Mouse (Mus musculus): ENCODE results near the gene Rnf225. TPM values are rescaled to one million over a fixed set of nuclear protein-coding genes. Genes with fewer than 3 reads are reported as not detected.

The Rnf225 gene
- polyA plus RNA-seq, 1 experiment: 0.47 TPM

- Histone ChIP-seq H3K27ac (ENCODE audit: control insufficient read depth, insufficient read depth, low read depth, low read length, poor library complexity) (no peak overlapping the region), H3K4me1 (ENCODE audit: control insufficient read depth, insufficient read depth, low read length) (no peaks in the 10 kb centered on the region), H3K4me3 (replicated peaks; ENCODE audit: control insufficient read depth, low read depth, low read length) (no peak overlapping the region)
- TF ChIP-seq CTCF (IDR thresholded peaks at IDR 0.05; ENCODE audit: control insufficient read depth, insufficient read depth, low read length) (no peak), POLR2A (IDR thresholded peaks at IDR 0.05; ENCODE audit: borderline replicate concordance, control insufficient read depth, low read depth, low read length) (no peak)
- WGBS: 84% methylated on average over 7 of the region's 7 CpGs
These were observed 53.1 kb downstream of the Rnf225 start for GRCm38 (mm10) chr7:12980291-12980690.

Other genes with a start within 250 kb of the Rnf225 start
- not detected in 2 replicates for gene Vmn2r55, start 242.4 kb upstream of the Rnf225 start, polyA plus RNA-seq (2011; ENCODE audit: insufficient read depth, insufficient read length, low replicate concordance, missing spikeins)
- not detected in 2 replicates for gene Vmn2r56, start 192.4 kb upstream of the Rnf225 start, polyA plus RNA-seq (2011; ENCODE audit: insufficient read depth, insufficient read length, low replicate concordance, missing spikeins)
- gene Zscan18, start 123.8 kb upstream of the Rnf225 start, polyA plus RNA-seq (2011; ENCODE audit: insufficient read depth, insufficient read length, low replicate concordance, missing spikeins): 0.27 and 1.2 TPM in 2 replicates
- gene Zfp329, start 108.6 kb upstream of the Rnf225 start, polyA plus RNA-seq (2011; ENCODE audit: insufficient read depth, insufficient read length, low replicate concordance, missing spikeins): 3.4 and 11.5 TPM in 2 replicates
- gene Zfp110, start 92.7 kb upstream of the Rnf225 start, polyA plus RNA-seq (2011; ENCODE audit: insufficient read depth, insufficient read length, low replicate concordance, missing spikeins): 14.6 and 24.9 TPM in 2 replicates
- gene Zfp128, start 46.2 kb upstream of the Rnf225 start, polyA plus RNA-seq (2011; ENCODE audit: insufficient read depth, insufficient read length, low replicate concordance, missing spikeins): 0.65 TPM in 1 of 2 replicates, not detected in the other
- gene Zscan22, start 29.6 kb upstream of the Rnf225 start, polyA plus RNA-seq (2011; ENCODE audit: insufficient read depth, insufficient read length, low replicate concordance, missing spikeins): 2.3 and 2.6 TPM in 2 replicates
- gene Rps5, start 5.1 kb upstream of the Rnf225 start, polyA plus RNA-seq (2011; ENCODE audit: insufficient read depth, insufficient read length, low replicate concordance, missing spikeins): 895 and 1,171 TPM in 2 replicates
- 0.70 and 0.80 TPM in 2 replicates for gene Zfp324, start 38.4 kb downstream of the Rnf225 start, polyA plus RNA-seq (2011; ENCODE audit: insufficient read depth, insufficient read length, low replicate concordance, missing spikeins)
- gene Zfp446, start 50.4 kb downstream of the Rnf225 start, polyA plus RNA-seq (2011; ENCODE audit: insufficient read depth, insufficient read length, low replicate concordance, missing spikeins): 2.3 and 4.4 TPM in 2 replicates
- 1.7 and 2.2 TPM in 2 replicates for gene Slc27a5, start 70.8 kb downstream of the Rnf225 start, polyA plus RNA-seq (2011; ENCODE audit: insufficient read depth, insufficient read length, low replicate concordance, missing spikeins)
- 163 and 286 TPM in 2 replicates for gene Trim28, start 71.7 kb downstream of the Rnf225 start, polyA plus RNA-seq (2011; ENCODE audit: insufficient read depth, insufficient read length, low replicate concordance, missing spikeins)
- gene Zbtb45, start 82.6 kb downstream of the Rnf225 start, polyA plus RNA-seq (2011; ENCODE audit: insufficient read depth, insufficient read length, low replicate concordance, missing spikeins): 9.6 and 10.0 TPM in 2 replicates
- gene Chmp2a, start 107.4 kb downstream of the Rnf225 start, polyA plus RNA-seq (2011; ENCODE audit: insufficient read depth, insufficient read length, low replicate concordance, missing spikeins): 123 and 183 TPM in 2 replicates
- 132 and 135 TPM in 2 replicates for gene Ube2m, start 110.9 kb downstream of the Rnf225 start, polyA plus RNA-seq (2011; ENCODE audit: insufficient read depth, insufficient read length, low replicate concordance, missing spikeins)
- 0.83 and 4.1 TPM in 2 replicates for gene Mzf1, start 127.3 kb downstream of the Rnf225 start, polyA plus RNA-seq (2011; ENCODE audit: insufficient read depth, insufficient read length, low replicate concordance, missing spikeins)
- gene Vmn1r85, start 167.8 kb downstream of the Rnf225 start, polyA plus RNA-seq (2011; ENCODE audit: insufficient read depth, insufficient read length, low replicate concordance, missing spikeins): 0.55 and 0.77 TPM in 2 replicates
- not detected in 2 replicates for gene Vmn1r86, start 192.5 kb downstream of the Rnf225 start, polyA plus RNA-seq (2011; ENCODE audit: insufficient read depth, insufficient read length, low replicate concordance, missing spikeins)
- gene Vmn1r87, start 212.7 kb downstream of the Rnf225 start, polyA plus RNA-seq (2011; ENCODE audit: insufficient read depth, insufficient read length, low replicate concordance, missing spikeins): not detected in 2 replicates
- 0.31 and 1.7 TPM in 2 replicates for gene Vmn1r88, start 232.2 kb downstream of the Rnf225 start, polyA plus RNA-seq (2011; ENCODE audit: insufficient read depth, insufficient read length, low replicate concordance, missing spikeins)